Mouse (Mus musculus): ENCODE measurements around the gene Nme3.

Nme3 gene

GRCm38 (mm10) chr17:24896241-24896992, at the start of gene Nme3:
TSS of gene Nme3 (plus strand) at chr17:24896500.
- no peak for DNase-seq (ENCODE audit: extremely low spot score, low read depth, low spot score)

DNA sequence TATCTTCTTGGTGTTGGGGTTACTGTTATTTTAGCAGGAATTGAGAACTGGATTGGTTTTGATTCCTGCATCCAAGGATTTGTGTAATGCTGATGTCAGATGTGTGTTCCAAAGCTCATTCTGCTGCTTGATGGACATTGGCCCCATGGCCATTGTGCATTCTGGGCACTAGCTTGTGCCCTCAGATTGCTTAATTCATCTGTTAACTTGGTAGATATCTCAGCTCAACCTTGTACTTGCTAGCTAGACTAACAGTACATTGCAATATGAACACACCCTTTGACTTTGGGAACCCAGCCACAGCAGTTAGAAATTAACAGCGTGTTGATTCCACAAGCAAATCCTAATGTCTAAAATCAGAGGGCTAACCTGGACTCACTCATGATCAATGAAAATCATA, 48.9 kb upstream of the Nme3 start:
- no peak for DNase-seq (ENCODE audit: extremely low spot score, low read depth, low spot score)

- DNase-seq (ENCODE audit: extremely low spot score, low read depth, low spot score): no peak
These were observed 47.7 kb upstream of the Nme3 start for GRCm38 (mm10) chr17:24848600-24849031.

DNA sequence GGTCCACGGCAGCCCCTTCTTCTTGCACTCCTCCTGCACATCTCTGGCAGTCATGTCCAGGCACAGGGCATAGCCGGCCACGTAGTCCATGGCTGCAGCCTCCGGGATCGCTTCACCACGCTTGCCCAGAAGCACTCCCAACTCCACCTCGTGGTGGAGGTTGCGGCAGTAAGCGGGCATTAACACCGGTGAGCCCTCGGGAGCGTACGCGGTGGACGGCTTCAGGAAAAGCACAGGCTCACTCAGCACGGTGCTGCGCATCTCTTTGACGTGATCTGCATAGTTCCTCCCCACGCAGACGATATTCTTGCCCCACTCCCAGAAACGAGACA, 46.6 kb upstream of the Nme3 start:
- DNase-seq (ENCODE audit: extremely low spot score, low read depth, low spot score): no peak

- DNase-seq (ENCODE audit: extremely low spot score, low read depth, low spot score): peak; percentile 94
These were observed 46.1 kb upstream of the Nme3 start, which contains the start of gene Fahd1 for GRCm38 (mm10) chr17:24850065-24850772. TSS of gene Fahd1 (minus strand) at chr17:24850364.

GRCm38 (mm10) chr17:24850773-24851127, 45.5 kb upstream of the Nme3 start:
- no peak for DNase-seq (ENCODE audit: extremely low spot score, low read depth, low spot score)

- no peak for DNase-seq (ENCODE audit: extremely low spot score, low read depth, low spot score)
These were observed 44.7 kb upstream of the Nme3 start for GRCm38 (mm10) chr17:24851381-24852125.

DNA sequence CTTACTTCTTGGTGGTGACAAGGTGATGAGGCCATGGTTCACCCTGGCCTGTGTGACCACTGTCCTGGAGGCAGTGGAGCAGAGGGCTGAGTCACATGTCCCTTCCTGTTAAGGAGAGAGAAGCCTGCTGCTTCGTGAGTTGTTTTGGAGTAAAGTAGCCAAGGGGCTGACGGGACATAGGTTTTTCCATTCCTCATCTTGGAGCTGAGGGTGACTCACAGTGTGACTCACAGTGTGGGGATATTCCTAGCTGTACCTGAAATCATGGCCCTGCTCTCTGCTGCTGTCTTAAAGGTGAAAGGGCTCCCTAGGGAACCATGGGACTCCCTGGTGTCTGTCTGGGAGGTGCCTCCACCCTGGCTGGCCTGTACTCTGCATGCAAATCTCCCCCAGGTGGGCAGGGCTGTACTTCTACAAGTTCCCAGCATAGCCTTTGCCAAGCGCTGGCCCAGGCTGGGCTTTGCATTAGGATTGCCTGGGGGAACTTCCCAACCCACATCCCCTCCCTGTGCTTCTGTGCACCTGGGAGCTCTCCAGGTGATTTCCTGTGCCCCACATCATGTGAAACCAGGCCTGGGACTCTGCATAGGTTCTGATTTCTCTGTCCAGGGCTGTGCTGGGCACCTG, 40.3 kb upstream of the Nme3 start:
- DNase-seq (ENCODE audit: extremely low spot score, low read depth, low spot score): no peak

- DNase-seq (ENCODE audit: extremely low spot score, low read depth, low spot score): no peak
These were observed 39.7 kb upstream of the Nme3 start for GRCm38 (mm10) chr17:24856589-24856988.

DNA sequence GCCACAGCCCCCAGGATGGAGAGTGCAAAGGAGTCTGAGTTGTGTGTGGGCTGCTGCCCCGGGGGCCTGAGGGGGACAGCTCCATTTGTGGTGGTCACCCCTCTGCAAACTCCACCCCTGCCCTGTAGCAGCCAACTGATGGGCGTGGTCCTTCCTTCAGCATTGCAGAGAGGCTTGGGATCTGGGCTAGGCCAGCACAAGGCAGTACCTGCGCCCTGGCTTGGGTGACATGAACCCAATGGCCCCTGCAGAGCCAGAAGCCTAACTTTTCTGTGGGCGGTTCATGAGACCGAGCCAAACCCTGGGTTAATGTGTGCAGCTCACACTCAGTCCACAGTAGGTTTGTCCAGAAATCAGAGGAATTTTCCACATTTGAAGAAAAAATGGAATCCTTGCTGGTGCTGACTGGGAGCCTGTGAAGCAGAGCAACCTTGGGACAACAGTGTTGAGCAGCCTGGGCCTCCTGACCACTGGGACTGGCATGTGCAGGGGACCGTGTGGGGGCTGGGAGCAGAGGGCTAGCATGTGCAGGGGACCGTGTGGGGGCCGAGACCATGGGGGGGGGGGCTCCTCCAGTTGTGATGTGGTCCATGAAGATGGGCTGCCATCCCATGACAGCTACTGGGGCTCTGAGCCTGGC, 38.3 kb upstream of the Nme3 start:
- DNase-seq (ENCODE audit: extremely low spot score, low read depth, low spot score): no peak

DNA sequence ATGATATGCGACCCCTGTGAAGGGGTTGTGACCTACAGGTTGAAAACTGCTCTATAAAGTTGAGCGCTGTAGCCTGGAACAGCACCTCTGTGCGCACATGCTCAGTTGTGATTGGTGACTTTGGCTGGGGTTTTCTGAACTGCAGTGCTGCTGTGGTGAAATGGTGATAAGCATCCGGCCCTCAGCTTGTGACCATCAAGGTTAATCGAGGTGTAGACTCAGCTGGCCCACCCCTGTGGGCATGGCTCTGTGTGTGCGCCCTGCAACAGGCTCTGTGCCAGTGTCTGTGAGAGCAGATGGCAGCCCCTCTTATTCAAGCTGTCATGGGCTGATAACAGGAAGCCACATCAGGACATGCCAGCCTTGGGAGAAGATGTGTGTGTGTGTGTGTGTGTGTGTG, 37.3 kb upstream of the Nme3 start:
- no peak for DNase-seq (ENCODE audit: extremely low spot score, low read depth, low spot score)

DNA sequence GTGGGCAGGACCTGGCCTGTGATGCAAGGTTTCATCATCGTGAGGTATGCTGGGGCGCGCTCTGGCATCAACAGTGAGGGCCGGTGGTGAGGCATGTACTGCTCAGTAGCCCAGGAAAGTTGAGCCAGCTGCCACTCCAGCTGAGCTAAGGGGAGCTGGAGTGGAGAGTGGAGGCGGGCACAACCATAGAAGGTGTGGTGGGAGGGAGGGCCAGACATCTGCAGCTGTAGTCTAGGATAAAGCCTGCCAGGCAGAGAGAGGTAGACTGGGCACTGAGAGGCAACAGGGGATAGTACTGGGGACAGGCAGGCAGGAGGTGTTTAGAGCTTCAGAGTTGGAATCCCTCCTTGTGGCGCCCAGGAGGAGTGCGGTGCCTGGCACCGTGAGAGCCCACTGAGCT, 36.2 kb upstream of the Nme3 start:
- DNase-seq (ENCODE audit: extremely low spot score, low read depth, low spot score): no peak

GRCm38 (mm10) chr17:24861785-24862184, 34.5 kb upstream of the Nme3 start:
- no peak for DNase-seq (ENCODE audit: extremely low spot score, low read depth, low spot score)

DNA sequence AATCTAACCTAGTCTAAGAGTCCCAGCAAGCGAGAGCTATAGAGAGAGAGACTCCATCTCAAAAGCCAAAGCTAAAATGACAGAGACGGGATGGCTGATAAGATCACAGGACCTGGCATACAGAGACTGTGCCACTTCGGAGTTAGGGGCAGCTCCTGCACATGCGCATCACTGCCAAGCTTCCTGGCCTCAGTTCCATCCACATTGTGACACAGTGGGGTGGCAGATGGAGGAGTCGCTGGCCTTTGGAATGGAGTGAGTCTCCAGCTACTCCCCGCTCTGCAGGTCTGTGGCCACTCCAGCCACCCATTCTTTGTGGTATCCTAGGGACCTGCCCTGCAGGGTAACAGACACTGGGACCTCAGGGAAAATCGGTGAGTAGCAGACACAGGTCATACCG, 30.5 kb upstream of the Nme3 start, which contains the start of gene Igfals:
TSS of gene Igfals (plus strand) at position 222 of the 400 bp plus-strand sequence.
- DNase-seq (ENCODE audit: extremely low spot score, low read depth, low spot score): no peak

DNA sequence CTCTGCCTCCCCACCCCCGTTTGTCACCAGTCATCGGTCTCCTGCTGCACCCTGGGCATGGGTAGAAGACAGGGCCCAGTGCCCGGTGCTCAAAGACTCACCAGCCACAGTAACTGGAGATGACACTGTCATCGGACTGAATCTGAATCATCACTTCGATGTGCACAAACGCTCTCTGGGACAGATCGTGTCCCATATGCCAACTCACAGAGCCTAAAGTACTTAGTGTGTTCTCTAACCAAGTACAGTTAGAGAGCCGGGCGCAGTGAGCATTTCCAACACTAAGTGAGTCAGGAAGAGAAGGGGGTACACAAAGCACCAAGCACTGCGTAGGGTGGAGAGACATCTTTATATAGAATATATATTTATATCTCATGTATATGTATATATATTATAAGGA, 28.4 kb upstream of the Nme3 start:
- DNase-seq (ENCODE audit: extremely low spot score, low read depth, low spot score): no peak

GRCm38 (mm10) chr17:24873695-24874404, 22.4 kb upstream of the Nme3 start:
- no peak for DNase-seq (ENCODE audit: extremely low spot score, low read depth, low spot score)

DNA sequence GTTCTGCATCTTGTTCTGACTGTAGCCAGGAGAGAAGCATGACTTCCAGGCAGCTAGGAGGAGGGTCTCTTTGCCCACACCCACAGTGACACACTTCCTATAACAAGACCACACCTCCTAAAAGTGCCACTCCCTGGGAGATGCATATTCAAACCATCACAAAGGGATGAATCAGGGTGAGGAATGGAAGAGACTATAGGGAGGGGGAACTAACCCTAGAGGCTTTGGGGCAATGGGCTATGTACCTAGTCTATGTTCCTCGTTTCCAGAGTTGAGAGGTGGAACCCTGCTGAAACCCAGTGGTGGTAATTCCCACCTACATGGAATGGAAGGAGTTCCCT, 21.9 kb upstream of the Nme3 start:
- DNase-seq (ENCODE audit: extremely low spot score, low read depth, low spot score): no peak

DNA sequence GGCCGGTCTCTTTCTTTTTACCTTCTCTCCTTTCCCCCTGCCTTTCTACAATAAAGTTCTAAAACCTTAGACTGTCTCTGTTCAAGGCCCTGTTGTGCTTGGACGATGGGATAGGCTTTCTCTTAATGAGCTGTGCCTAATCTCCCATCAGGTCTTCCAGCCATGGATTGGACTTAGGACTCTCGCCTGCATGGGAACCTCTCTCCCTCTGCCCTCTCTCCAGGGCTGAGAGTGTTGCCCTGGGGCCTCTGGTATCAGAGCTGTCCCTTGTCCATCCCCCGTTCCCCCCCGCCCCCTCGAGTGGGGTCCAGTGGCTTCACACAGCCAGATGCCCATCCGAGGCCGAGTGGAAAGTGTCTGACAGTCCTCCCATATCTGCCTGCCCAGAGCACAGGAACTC, 21.3 kb upstream of the Nme3 start:
- no peak for DNase-seq (ENCODE audit: extremely low spot score, low read depth, low spot score)

- no peak for DNase-seq (ENCODE audit: extremely low spot score, low read depth, low spot score)
These were observed 18.8 kb upstream of the Nme3 start for GRCm38 (mm10) chr17:24877336-24878116.

DNA sequence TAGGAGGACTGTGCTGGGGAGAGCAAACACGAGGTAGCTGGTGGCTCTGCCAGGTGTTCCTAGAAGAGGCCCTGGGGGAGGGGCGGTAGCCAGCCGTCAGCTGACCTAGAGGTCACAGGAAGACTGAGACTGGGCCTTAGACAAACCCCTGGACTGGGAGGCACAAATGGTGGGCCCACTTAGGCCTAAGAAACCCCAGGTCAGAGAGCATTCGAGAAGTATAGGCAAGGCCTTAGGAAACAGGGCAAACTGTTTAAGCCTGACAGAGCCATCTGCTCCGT, 18.2 kb upstream of the Nme3 start:
- DNase-seq (ENCODE audit: extremely low spot score, low read depth, low spot score): no peak

Measured in hindlimb bud, embryonic 11.5 days (tissue).